Mouse (Mus musculus) frontal cortex, adult (tissue): ENCODE data around the gene Gm8247.
"Not testable (repeated sequence)": the region's sequence is repeated elsewhere in the genome, so short reads cannot be mapped to it uniquely, and the experiment has no call there.

Experiments
- ATAC-seq: cut with Nextera tagmentation; 2 replicates; pipeline ENCODE4 v1.9.2; 2017; ENCODE audit warnings: mild to moderate bottlenecking, moderate library complexity, mixed read lengths; ENCODE audit not compliant: low TSS enrichment

The Gm8247 gene

DNA sequence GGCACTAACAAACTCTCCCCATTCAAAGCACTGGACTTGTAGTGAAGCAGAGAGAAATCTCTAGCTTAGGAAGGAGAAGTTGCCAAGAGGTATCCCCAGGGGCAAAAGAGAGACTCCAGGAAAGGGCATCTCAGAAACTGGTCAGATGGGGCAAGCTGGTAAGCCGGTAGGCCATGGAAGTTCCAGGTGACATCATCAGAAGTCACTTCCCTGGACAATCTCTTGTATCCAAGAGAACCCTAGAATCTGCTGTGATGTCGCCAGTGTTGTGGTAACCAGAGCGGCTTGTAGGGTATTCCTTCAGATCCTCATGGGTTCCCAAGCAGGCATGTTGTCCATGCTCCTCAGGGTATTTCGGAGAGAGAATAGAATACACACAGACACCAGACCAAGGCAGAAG lies at the start of gene Gm8247:
TSS of gene Gm8247 (plus strand) at position 301 of the 400 bp plus-strand sequence.
- not testable (repeated sequence) for ATAC-seq

- ATAC-seq: not testable (repeated sequence)
Observed at GRCm38 (mm10) chr14:44547961-44548360, 35.0 kb upstream of the Gm8247 start.

- ATAC-seq: not testable (repeated sequence)
Observed at GRCm38 (mm10) chr14:44591765-44592164, 8.8 kb downstream of the Gm8247 start.

- not testable (repeated sequence) for ATAC-seq
Observed at GRCm38 (mm10) chr14:44627737-44628136, 44.8 kb downstream of the Gm8247 start, which contains the start of gene Gm5624. Gene Gm5624 (minus strand): TSS chr14:44627938.
